Mouse (Mus musculus): ENCODE measurements around the gene Srsf7.

Gene Srsf7

DNA sequence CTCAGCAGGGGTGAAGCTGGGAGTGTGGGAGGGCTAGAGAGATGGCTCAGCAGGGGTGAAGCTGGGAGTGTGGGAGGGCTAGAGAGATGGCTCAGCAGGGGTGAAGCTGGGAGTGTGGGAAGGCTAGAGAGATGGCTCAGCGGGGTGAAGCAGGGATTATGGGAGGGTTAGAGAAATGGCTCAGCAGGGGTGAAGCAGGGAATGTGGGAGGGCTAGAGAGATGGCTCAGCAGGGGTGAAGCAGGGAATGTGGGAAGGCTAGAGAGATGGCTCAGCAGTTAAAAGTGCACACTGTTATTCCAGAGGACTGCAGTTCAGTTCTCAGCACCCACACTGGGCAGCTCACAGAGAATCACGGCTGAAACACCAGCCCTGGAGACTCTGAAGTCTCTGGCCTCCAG is 53.5 kb downstream of the Srsf7 start:
- no peak for DNase-seq

DNA sequence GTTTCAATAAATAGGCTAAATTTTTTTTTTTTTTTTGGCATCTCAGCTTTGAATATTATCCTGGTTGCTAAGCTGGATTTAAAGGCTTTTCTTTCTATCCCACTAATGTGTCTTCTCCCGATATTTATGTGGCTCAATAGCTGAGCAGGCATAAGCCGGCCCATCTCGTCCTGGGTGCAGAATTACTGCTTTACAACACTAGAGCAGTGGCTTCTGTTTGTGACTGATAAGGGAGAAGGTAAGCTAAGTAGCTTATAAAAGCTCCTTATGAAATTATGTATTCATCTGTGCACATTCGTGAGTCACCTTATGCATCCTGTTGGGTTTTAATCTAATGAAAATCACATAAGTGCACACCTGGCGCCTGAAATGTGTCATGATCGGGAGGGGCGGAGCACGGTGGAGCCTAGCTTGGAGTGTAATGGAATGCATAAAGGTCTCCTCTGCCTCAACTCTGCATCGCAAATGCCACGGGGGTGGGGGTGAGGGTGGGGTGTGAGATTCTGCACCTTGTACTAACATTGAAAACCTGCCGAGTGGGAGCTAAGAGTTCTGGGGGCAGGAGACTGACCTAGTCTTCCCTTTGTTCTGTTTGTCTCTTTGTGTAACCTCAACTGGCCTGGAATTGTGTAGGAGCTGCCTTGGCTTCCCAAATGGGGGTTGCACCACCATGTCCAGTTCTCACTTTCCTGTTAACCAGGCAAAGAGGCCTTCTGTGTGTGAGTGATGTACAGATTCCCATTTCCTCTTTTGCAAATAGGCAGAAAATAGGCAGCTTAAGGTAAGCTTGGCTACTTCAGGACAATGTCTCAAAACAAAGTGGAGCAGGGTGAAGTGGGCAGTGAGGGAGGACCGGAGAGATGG is 54.1 kb downstream of the Srsf7 start:
- no peak for DNase-seq

GRCm38 (mm10) chr17:80151353-80151752 is 55.8 kb downstream of the Srsf7 start:
- DNase-seq, result no peak
